Mouse (Mus musculus) ES-E14 (cell line): ENCODE measurements around the gene Cryba4. TPM values are rescaled to one million over a fixed set of nuclear protein-coding genes. Genes with fewer than 3 reads are reported as not detected.
A peak's percentile ranks its signal among the peaks of the same experiment; 100 is the strongest.

Experiments
- DNase-seq: peaks from one replicate; pipeline ENCODE4 v3.0.0-alpha.2; 2013; ENCODE audit warnings: low read depth, low spot score
- H3K27ac ChIP-seq: 2 replicates; pipeline ENCODE4 v1.5.1; 2012; ENCODE audit warnings: low read depth, mild to moderate bottlenecking, low read length, moderate library complexity, mixed read lengths; ENCODE audit not compliant: poor library complexity, insufficient read depth, severe bottlenecking
- H3K36me3 ChIP-seq: 2 replicates; pipeline ENCODE4 v1.6.1; 2012; ENCODE audit warnings: mild to moderate bottlenecking, low read length, moderate library complexity, mixed read lengths; ENCODE audit not compliant: control insufficient read depth, poor library complexity, insufficient read depth, severe bottlenecking
- H3K4me1 ChIP-seq, 2 experiments: fragments of 150-350 bp in 1 of 2; sonication (generic) in 1 of 2; 2 replicates each; pipeline ENCODE4 v1.6.1; 2012; ENCODE audit warnings: low read length in 2 of 2, mild to moderate bottlenecking in 1 of 2, mixed read lengths in 1 of 2; ENCODE audit not compliant: control insufficient read depth in 2 of 2, insufficient read depth in 2 of 2, poor library complexity in 1 of 2
- H3K4me3 ChIP-seq, 2 experiments: fragments of 150-350 bp in 1 of 2; sonication (generic) in 1 of 2; 2 replicates each; pipeline ENCODE4 v1.5.1; 2012; ENCODE audit warnings: low read length in 2 of 2, low read depth in 1 of 2, mild to moderate bottlenecking in 1 of 2, mixed read lengths in 1 of 2; ENCODE audit not compliant: insufficient read depth in 1 of 2, poor library complexity in 1 of 2, severe bottlenecking in 1 of 2
- H3K9ac ChIP-seq: 2 replicates; pipeline ENCODE4 v1.6.1; 2012; ENCODE audit warnings: low read depth, mild to moderate bottlenecking, low read length, mixed read lengths; ENCODE audit not compliant: poor library complexity, insufficient read depth, severe bottlenecking
- H3K9me3 ChIP-seq: fragments of 150-350 bp; sonication (generic); 2 replicates; pipeline ENCODE4 v1.6.1; 2012; ENCODE audit warnings: low read depth, mild to moderate bottlenecking, low read length; ENCODE audit not compliant: control insufficient read depth, insufficient read depth
- CHD2 ChIP-seq: IDR thresholded peaks from 2 replicates; pipeline ENCODE4 v1.6.1; 2014; ENCODE audit warnings: mild to moderate bottlenecking, low read depth, low read length, inconsistent platforms
- HCFC1 ChIP-seq: IDR thresholded peaks from 2 replicates; pipeline ENCODE4 v1.6.1; 2012; ENCODE audit warnings: low read length, inconsistent platforms, borderline replicate concordance; ENCODE audit not compliant: insufficient read depth
- MAFK ChIP-seq: IDR thresholded peaks from 2 replicates; pipeline ENCODE4 v1.6.1; 2014; ENCODE audit warnings: mild to moderate bottlenecking, low read depth, low read length, inconsistent platforms; ENCODE audit not compliant: insufficient read depth
- ZC3H11A ChIP-seq: IDR thresholded peaks from 2 replicates; pipeline ENCODE4 v1.6.1; 2012; ENCODE audit warnings: low read depth, mild to moderate bottlenecking, inconsistent platforms, low read length, borderline replicate concordance
- ZNF384 ChIP-seq: IDR thresholded peaks from 2 replicates; pipeline ENCODE4 v1.6.1; 2012; ENCODE audit warnings: low read depth, low read length, inconsistent platforms
- in situ Hi-C, 2 experiments: fragments of 600-800 bp; cut with MboI; formaldehyde crosslinking; loops; one replicate each; pipeline ENCODE4 v1.15.1; 2025; ENCODE audit warnings: low sequenced_read_pairs in 2 of 2, inconsistent platforms in 1 of 2; ENCODE audit not compliant: unreplicated experiment in 2 of 2
- total RNA-seq: library from RNA; depleted of rRNA; stranded (reverse); fragments of 300-350 nt; gene quantifications from 2 replicates; pipeline ENCODE4 v1.2.3, GENCODE M21; 2012

The Cryba4 gene
- total RNA-seq, 1 experiment = 0.31 TPM

DNA sequence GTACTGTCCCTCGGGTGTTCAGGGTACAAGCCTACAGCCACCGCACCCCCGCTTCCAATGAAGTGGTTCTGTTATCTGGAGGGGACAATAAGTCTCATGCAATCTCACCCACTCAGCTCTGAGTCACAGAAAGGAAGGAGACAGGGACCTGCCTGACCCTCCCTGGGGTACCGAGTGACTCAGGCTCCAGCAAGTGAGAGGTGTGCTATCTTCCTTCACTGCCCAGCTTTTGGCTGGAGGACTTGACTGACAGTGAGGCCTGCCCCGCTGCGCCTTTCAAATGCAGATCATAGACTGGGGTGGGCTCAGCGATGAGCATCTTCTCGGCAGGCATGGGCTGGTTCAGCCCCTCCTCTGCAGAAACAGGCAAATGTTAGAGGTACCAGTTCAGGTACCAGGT, 42.8 kb upstream of the Cryba4 start:
- peak; percentile 56 for DNase-seq
- no peak overlapping the region for H3K27ac ChIP-seq

DNA sequence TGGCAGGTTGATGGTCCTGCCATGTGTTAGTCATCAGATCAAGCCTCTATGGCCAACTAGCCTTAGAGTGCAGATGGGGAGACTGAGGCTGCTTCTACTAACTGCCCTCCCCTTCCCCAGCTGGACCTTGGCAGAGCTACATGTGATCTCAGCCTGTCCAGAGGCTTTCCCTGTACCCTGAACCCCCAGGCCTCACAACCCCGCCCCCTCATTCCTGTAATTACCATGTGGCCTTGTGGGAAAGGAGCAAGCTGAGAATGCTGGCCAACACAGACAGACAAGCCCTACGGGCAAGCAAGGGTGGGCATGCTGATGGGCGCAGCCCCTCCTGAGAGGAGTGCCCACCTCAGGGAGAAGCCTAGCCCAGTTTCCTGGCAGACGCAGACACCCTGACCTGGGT, 42.4 kb upstream of the Cryba4 start:
- 0 out of 2 replicates have a peak overlapping the region, but pooled peaks have one; percentile 41 for H3K27ac ChIP-seq
- H3K4me1 ChIP-seq = peaks cover 8 to 50% of the 10 kb centered on the region in 2 experiments
- TF ChIP-seq MAFK (no peak), HCFC1 (no peak), ZC3H11A (no peak), CHD2 (no peak), ZNF384 (no peak)
- H3K4me3 ChIP-seq = no peak overlapping the region
- H3K9ac ChIP-seq = peak overlapping the region; percentile 15; the same call in 1 of the 2 replicates
- H3K36me3 ChIP-seq = 0 out of 2 replicates have a peak, but pooled peaks cover 2% of the 10 kb centered on the region
- in situ Hi-C loops = no loop called here
- DNase-seq = no peak
- H3K9me3 ChIP-seq = no peaks in the 10 kb centered on the region

More for the DNA sequence above, 42.8 kb upstream of the Cryba4 start:
- no peak overlapping the region for H3K4me3 ChIP-seq
- peak overlapping the region; percentile 15; the same call in 1 of the 2 replicates for H3K9ac ChIP-seq
- no peak for TF ChIP-seq HCFC1
- TF ChIP-seq ZC3H11A = no peak
- TF ChIP-seq CHD2 = no peak
- TF ChIP-seq MAFK = no peak
- TF ChIP-seq ZNF384 = no peak
- 0 out of 2 replicates have a peak, but pooled peaks cover 2% of the 10 kb centered on the region for H3K36me3 ChIP-seq
- H3K9me3 ChIP-seq = no peaks in the 10 kb centered on the region
- H3K4me1 ChIP-seq = peaks cover 8 to 53% of the 10 kb centered on the region in 2 experiments
- in situ Hi-C loops = no loop called here

DNA sequence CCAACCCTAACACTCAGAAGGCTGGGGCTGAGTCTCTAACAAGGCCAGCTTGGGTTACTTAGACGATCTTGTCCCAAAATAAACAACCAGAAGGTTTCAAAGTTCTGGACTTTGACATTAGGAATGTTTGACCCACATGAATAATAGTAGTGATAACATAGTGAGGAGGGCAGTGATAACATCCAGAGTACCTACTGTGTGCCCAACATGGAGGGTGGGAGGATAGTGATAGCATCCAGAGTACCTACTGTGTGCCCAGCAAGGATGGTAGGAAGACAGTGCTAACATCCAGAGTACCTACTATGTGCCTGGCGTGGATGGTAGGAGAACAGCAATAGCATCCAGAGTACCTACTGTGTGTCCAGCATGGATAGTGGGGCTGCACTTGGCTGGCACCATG, 41.5 kb upstream of the Cryba4 start:
- H3K9ac ChIP-seq = no peak overlapping the region
- no peak overlapping the region for H3K4me3 ChIP-seq
- H3K4me1 ChIP-seq = peaks cover 3 to 42% of the 10 kb centered on the region in 2 experiments; a peak in 3 of 4 replicates
- no peak overlapping the region for H3K27ac ChIP-seq
- in situ Hi-C loops = no loop called here
- 0 out of 2 replicates have a peak, but pooled peaks cover 2% of the 10 kb centered on the region for H3K36me3 ChIP-seq
- no peak for TF ChIP-seq MAFK
- no peak for DNase-seq
- H3K9me3 ChIP-seq = no peaks in the 10 kb centered on the region

DNA sequence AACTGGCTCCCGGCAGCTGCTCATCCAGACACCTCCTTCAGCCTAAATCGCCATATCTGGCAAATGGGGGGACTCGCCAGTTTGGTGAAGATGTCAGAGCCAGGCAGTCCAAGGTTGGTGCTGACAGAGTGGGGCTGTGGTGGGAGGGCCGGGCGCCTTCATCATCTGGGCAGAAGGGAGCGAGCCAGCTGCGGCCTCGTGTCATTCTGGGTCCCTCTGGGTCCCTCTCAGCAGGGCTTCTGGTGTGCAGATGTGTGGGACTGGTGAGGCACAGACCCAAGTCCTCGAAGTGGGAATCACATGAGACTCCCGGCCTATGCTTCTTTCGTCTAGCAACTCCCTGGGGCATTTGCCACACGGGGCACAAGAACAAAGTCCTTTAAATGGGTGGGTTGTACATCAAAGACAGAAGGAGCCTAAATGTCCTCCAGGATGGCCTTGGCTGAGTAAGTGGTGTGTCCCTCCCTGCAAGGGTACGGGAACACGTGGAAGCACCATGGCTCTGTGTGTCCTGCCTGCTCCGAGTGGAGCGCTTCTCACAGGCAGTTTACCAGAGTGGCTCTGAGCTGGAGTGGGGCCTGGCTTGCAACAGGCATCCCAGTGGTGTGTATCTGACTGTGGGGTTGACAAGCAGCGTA, 40.1 kb upstream of the Cryba4 start:
- in situ Hi-C loops = no loop called here
- TF ChIP-seq ZNF384 = no peak
- TF ChIP-seq ZC3H11A = no peak
- no peak for TF ChIP-seq MAFK
- no peaks in the 10 kb centered on the region for H3K9me3 ChIP-seq
- H3K9ac ChIP-seq = no peak overlapping the region
- no peaks in the 10 kb centered on the region for H3K36me3 ChIP-seq
- H3K27ac ChIP-seq = no peak overlapping the region; the same call in 1 of the 2 replicates
- DNase-seq = no peak
- peaks cover 3 to 48% of the 10 kb centered on the region in 2 experiments for H3K4me1 ChIP-seq
- no peak overlapping the region for H3K4me3 ChIP-seq

DNA sequence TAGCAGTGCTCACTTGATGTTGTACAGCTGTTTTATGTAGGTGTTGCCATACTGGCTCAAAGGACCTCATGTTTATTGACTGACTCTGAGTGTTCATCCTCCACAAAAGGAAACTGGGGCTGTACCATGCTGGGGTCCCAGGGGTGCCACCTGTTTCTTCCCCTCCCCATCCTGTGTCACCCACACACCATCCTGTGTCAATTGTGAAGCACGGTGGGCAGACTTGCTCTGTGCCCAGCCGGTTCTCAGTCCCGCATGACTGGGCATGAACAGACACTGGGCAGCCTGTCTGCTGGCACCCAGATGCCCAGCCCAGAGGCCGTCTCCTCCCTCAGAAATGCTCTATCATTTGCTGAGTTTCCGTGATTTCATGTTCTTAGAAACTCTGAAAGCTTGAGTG, 39.5 kb upstream of the Cryba4 start:
- no peak overlapping the region for H3K4me3 ChIP-seq
- in situ Hi-C loops = no loop called here
- no peak overlapping the region for H3K9ac ChIP-seq
- no peak for TF ChIP-seq HCFC1
- no peak for TF ChIP-seq CHD2
- no peak for TF ChIP-seq ZC3H11A
- DNase-seq = no peak
- H3K36me3 ChIP-seq = no peaks in the 10 kb centered on the region
- H3K27ac ChIP-seq = no peak overlapping the region
- no peaks in the 10 kb centered on the region for H3K9me3 ChIP-seq
- H3K4me1 ChIP-seq = peaks cover 3 to 49% of the 10 kb centered on the region in 2 experiments
